Mouse (Mus musculus) embryonic fibroblast, embryonic 13.5 days (primary cell): ENCODE data around the gene Fhad1.

ENCODE experiments used
- CTCF ChIP-seq: IDR thresholded peaks from 2 replicates; pipeline ENCODE4 v1.5.1; 2011; ENCODE audit warnings: mild to moderate bottlenecking, control low read depth, low read length, moderate library complexity, borderline replicate concordance; ENCODE audit not compliant: insufficient read depth
- POLR2A ChIP-seq: IDR thresholded peaks from 2 replicates; pipeline ENCODE4 v1.6.1; 2011; ENCODE audit warnings: low read depth, mild to moderate bottlenecking, control low read depth, low read length, moderate library complexity

GRCm38 (mm10) chr4:142061485-142062240, 46.8 kb upstream of the Fhad1 start:
- no peak for TF ChIP-seq POLR2A
- TF ChIP-seq CTCF = no peak
